Mouse (Mus musculus): Measurements from ENCODE around the gene Wnt11.

GRCm38 (mm10) chr7:98874411-98874951 lies 39.6 kb downstream of the Wnt11 start:
- TF ChIP-seq CTCF (IDR thresholded peaks at IDR 0.05; ENCODE audit: low read depth) (no peak), EP300 (IDR thresholded peaks at IDR 0.05; ENCODE audit: low read depth) (no peak)

Data from liver, postnatal 0 days (tissue).